Mouse (Mus musculus): ENCODE data around the gene Ly6g5c.

The Ly6g5c gene

GRCm38 (mm10) chr17:35146139-35146538, 38.1 kb downstream of the Ly6g5c start:
- DNase-seq = no peak

DNA sequence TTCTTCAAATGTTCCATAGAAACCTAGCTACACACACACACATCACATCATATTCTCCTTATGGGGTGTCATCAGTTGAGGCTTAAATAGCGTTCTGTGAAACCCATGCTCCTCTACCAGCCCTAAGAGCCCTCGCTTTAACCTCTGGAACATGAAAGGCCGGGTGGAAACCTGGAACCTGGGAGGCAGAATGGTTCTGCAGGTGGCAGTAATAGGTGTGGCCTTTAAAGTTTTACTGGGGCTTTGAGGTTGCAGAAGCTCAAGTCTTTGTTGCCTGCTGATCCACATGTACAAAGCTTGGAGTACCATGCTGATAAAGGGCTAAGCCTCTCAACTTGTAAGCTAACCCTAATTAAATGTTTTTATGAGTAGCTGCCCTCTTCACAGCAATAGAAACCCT, 39.3 kb downstream of the Ly6g5c start:
- DNase-seq = no peak

DNA sequence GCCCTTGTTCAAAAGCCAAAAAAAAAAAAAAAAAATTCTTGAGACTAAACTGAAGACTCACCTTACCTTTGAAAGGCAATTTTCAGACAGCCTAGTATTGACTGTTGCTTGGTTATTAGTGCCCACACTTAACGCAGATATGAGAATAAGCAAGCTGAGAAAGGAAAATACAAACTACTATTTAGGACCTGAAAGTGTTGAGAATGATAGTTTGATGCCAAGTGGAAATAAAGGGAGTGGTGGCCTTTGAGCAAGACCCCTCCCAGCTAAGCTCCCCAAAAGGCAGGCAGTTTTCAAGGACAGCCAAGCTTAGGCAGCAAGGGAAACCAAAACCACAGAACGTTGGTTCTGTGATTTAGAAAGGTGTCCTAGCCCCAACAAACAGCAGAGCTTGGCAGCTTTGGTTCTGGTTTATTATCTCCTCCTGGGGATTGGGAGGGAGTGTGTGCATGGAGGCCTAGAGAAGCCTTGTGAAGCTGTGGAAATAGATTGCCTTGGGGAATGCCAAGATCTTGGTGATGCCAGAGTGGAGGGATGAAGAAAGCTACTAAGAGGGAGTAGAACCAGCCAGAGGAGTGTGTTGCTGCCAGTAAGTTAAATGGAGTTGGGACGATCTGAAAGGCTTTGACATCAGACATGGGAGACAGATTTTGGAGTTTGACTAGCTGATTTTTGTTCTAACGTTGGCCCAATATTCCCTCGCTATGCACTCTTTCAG, 40.0 kb downstream of the Ly6g5c start:
- DNase-seq = no peak

DNA sequence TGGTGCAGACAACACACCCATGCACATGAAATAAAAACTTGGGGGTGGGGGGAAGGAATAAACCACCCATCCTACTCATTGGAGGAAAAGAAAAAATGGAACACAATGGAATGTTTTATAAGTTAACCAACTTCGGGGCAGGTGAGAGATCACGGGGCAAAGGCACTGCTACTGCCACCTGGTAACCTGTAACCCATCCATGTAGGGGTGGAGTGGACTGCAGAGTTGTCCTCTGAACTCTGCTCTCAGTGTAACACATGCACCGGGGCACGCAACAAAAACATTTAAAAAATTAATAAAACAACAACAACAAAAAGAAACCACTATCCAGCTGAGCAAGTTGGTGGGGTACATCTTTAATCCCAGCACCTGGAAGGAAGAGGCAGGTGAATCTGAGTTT, 44.0 kb downstream of the Ly6g5c start:
- DNase-seq = peak; percentile 44 to 50

GRCm38 (mm10) chr17:35153077-35153476, 45.0 kb downstream of the Ly6g5c start:
- DNase-seq = no peak

GRCm38 (mm10) chr17:35153931-35154330, 45.9 kb downstream of the Ly6g5c start:
- no peak for DNase-seq

GRCm38 (mm10) chr17:35154616-35155015, 46.5 kb downstream of the Ly6g5c start:
- DNase-seq = no peak

DNA sequence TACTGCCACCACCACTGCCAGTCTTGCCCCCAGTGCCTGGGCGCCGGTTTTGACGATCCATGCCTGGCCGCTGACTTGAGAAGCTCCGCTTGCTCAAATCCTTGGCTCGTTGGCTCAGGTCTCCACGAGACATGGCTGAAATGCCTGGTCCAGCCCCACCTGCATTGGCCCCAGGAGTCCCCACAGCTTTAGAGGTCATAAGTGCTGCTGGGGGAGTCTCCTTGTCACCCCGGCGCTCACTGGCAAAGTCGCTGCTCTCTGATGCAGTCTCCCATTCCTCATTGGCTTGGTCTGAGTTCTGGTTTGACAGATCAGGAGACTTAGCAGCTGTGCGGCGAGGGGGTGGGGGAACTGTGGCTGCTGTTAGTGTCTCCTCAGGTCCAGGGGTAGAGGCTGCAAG, 47.4 kb downstream of the Ly6g5c start:
- no peak for DNase-seq

- DNase-seq = no peak
Observed at GRCm38 (mm10) chr17:35156461-35157200, 48.6 kb downstream of the Ly6g5c start.

DNA sequence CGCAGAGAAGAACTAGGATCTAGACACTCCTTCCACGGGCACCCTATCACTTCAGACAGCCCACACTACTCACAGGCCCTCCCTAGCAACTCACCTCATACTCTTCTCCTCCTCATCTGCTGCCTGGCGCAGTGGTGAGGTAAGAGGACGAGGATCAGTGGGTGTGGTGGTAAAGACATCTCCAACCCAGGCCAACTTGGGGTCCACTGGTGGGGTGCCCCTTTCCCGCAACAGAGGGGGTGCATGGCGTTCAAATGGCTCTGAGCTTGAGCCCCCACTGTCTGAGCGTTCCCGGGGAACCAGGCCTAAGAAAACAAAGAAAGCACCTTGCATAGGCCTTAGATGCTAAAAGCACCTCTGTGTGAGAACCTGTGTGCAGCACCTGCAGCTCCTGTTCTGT, 49.2 kb downstream of the Ly6g5c start:
- DNase-seq = no peak

- DNase-seq = no peak
Observed at GRCm38 (mm10) chr17:35157661-35158175, 49.6 kb downstream of the Ly6g5c start.

- DNase-seq = no peak
Observed at GRCm38 (mm10) chr17:35158850-35159593, 50.9 kb downstream of the Ly6g5c start.

DNA sequence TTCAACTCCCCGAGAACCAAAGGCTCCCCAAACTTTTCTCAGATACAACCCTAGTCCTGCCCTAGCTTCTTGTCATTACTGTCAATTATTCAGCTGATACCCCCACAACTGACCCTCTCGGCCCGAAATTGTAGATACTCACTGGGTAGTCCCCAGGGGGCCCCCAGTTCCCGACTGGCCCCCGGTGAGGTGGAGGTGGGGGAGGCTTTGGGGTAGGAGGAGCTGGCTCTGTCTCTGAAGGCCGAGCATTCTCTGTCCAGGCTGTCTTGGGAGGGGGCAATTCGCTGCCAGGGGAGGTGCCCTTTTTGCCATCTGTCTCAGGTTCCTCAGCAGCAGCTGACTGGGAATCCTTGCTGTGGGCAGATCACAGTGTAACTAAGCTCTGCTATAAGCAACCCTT, 51.6 kb downstream of the Ly6g5c start:
- DNase-seq = no peak

GRCm38 (mm10) chr17:35161421-35161820, 53.3 kb downstream of the Ly6g5c start:
- DNase-seq = no peak

Data from kidney, postnatal 36 days (tissue).